Mouse (Mus musculus) CH12.LX (cell line): ENCODE results near the gene Plaur.

Experiments
- BHLHE40 ChIP-seq: IDR thresholded peaks from 2 replicates; pipeline ENCODE4 v1.6.1; 2011; ENCODE audit warnings: mild to moderate bottlenecking, low read depth, low read length, improper control_type of control experiment
- CTCF ChIP-seq, 2 experiments: IDR thresholded peaks in 1 of 2; conservative IDR thresholded peaks in 1 of 2; 2 replicates each; pipeline ENCODE4 v1.5.1; 2011 to 2012; ENCODE audit warnings: low read depth in 2 of 2, low read length in 2 of 2, improper control_type of control experiment in 1 of 2, inconsistent platforms in 1 of 2, mild to moderate bottlenecking in 1 of 2, moderate library complexity in 1 of 2
- E2F4 ChIP-seq: IDR thresholded peaks from 2 replicates; pipeline ENCODE4 v1.6.1; 2011; ENCODE audit warnings: low read depth, low read length, improper control_type of control experiment; ENCODE audit not compliant: insufficient replicate concordance
- EP300 ChIP-seq: IDR thresholded peaks from 2 replicates; pipeline ENCODE4 v1.6.1; 2011; ENCODE audit warnings: low read length, improper control_type of control experiment
- MAFK ChIP-seq: IDR thresholded peaks from 2 replicates; pipeline ENCODE4 v1.6.1; 2011; ENCODE audit warnings: low read length, improper control_type of control experiment; ENCODE audit not compliant: insufficient replicate concordance
- MYC ChIP-seq: IDR thresholded peaks from 2 replicates; pipeline ENCODE4 v1.6.1; 2011; ENCODE audit warnings: low read depth, mild to moderate bottlenecking, improper control_type of control experiment, low read length
- POLR2A ChIP-seq: IDR thresholded peaks from 2 replicates; pipeline ENCODE4 v1.6.1; 2011; ENCODE audit warnings: low read depth, mild to moderate bottlenecking, improper control_type of control experiment, low read length
- POLR2AphosphoS2 ChIP-seq: IDR thresholded peaks from 2 replicates; pipeline ENCODE4 v1.6.1; 2011; ENCODE audit warnings: low read depth, low read length, improper control_type of control experiment
- SIN3A ChIP-seq: IDR thresholded peaks from 2 replicates; pipeline ENCODE4 v1.6.1; 2012; ENCODE audit warnings: low read length, improper control_type of control experiment, inconsistent platforms
- SMC3 ChIP-seq: IDR thresholded peaks from 2 replicates; pipeline ENCODE4 v1.6.1; 2011; ENCODE audit warnings: low read depth, low read length, improper control_type of control experiment
- USF2 ChIP-seq: conservative IDR thresholded peaks from 2 replicates; pipeline ENCODE4 v1.6.1; 2011; ENCODE audit warnings: low read depth, low read length, improper control_type of control experiment
- ZKSCAN1 ChIP-seq: IDR thresholded peaks from 2 replicates; pipeline ENCODE4 v1.6.1; 2012; ENCODE audit warnings: low read depth, inconsistent platforms, low read length, improper control_type of control experiment, borderline replicate concordance

DNA sequence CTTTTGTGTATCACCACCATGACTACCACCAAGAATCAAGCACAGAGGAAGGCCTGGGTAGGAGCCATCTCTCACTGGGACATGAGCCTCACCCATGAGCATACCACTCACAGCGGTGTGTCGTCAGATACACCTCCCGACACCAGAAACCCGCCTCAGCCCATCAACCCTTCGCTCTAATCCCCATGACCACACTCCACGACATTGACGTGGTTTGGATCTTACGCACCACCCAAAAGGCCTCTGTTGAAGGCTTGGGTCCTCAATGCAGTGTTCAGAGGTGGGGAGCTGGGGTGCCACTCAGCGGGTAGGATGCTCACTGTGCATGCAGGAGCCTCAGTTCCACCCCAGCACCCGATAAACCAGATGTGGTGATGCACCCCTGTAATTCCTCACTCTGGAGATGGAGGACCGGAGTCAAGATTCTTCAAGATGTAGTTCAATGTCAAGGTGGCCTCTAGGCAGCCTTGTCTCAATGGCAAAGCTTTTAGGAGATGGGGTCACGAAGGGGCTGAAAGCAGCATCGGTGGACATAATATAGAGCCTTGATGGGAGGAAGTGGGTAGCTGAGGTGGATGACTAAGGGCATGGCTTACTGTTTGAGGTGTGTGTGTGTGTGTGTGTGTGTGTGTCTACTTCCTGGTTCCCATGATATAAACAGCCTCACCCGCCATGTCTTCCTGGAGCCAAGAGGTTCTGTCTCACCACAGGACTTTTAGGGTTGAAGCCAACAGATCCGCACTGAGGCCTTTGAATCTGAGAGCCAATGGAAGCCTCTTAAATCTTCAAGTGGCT is 31.5 kb upstream of the Plaur start:
- TF ChIP-seq CTCF (conservative IDR thresholded peaks at IDR 0.05 in 1 of 2, IDR thresholded peaks at IDR 0.05 in 1 of 2; ENCODE audit: low read depth in 2 of 2, low read length in 2 of 2) (no peak), SIN3A (no peak), SMC3 (no peak), USF2 (no peak), POLR2A (no peak), E2F4 (no peak), BHLHE40 (no peak), MAFK (no peak), EP300 (no peak), ZKSCAN1 (no peak), MYC (no peak), POLR2AphosphoS2 (no peak)
